Mouse (Mus musculus): ENCODE results near the gene Atg4d.

DNA sequence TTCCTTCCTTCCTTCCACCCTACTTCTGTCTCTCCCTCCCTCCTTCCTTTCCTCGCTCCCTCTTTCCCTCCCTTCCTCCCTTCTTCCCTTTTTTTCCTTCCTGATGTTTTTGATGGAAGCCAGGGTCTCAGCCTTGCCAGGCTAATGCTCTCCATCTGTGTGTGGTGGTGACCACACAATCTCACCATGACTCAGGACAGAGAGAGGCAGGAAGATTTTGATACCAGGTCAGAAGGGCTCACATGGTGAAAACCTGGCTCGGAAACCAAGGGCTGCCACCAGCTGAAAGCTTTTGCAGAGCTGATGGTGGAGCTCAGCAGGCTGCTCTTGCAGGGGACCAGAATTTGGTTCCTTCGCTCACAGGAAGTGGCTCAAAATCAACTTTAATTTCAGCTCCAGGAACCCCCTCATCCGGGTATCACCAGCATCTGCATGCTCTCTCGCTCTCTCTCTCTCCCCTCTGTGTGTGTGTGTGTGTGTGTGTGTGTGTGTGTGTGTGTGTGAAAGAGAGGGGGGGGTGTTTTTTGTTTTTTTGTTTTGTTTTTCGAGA lies 4.5 kb upstream of the Atg4d start:
- TF ChIP-seq CHD2 (IDR thresholded peaks at IDR 0.05; ENCODE audit: low read depth, low read length) (no peak), ZNF384 (IDR thresholded peaks at IDR 0.05; ENCODE audit: low read depth, low read length) (no peak), ZC3H11A (IDR thresholded peaks at IDR 0.05; ENCODE audit: borderline replicate concordance, low read depth, low read length) (no peak), HCFC1 (IDR thresholded peaks at IDR 0.05; ENCODE audit: borderline replicate concordance, insufficient read depth, low read length) (no peak), MAFK (IDR thresholded peaks at IDR 0.05; ENCODE audit: insufficient read depth, low read depth, low read length) (no peak)

All from ES-E14 (cell line).